Mouse (Mus musculus): Measurements from ENCODE around the gene Dnajb8. TPM values are rescaled to one million over a fixed set of nuclear protein-coding genes. Genes with fewer than 3 reads are reported as not detected.

The Dnajb8 gene
- not detected in 2 replicates for polyA plus RNA-seq (2016; fragmentation: Nextera tagmentation; extraction: Ambion mirVana)

GRCm38 (mm10) chr6:88221968-88222367 is at the start of gene Dnajb8:
Gene Dnajb8 (plus strand): TSS chr6:88222268.
- H3K27me3 ChIP-seq = no peaks in the 10 kb centered on the region
- H3K27ac ChIP-seq = no peak within 1 kb of the TSS
- 53% methylated on average over 10 of the region's 10 CpGs for WGBS
- H3K4me1 ChIP-seq = peaks cover 6% of the 10 kb centered on the region; the same call in 1 of the 2 replicates
- no peaks in the 10 kb centered on the region for H3K36me3 ChIP-seq
- H3K4me3 ChIP-seq = no peak within 1 kb of the TSS
- ATAC-seq (ENCODE audit: insufficient number of reproducible peaks, insufficient read depth, low FRiP score, low TSS enrichment) = no peak
- no peak within 1 kb of the TSS for H3K9ac ChIP-seq
- no peaks in the 10 kb centered on the region for H3K9me3 ChIP-seq
- no peak within 1 kb of the TSS for H3K4me2 ChIP-seq (replicated peaks)

- Histone ChIP-seq H3K27ac (no peak overlapping the region), H3K4me2 (replicated peaks) (no peak overlapping the region), H3K36me3 (no peaks in the 10 kb centered on the region), H3K27me3 (no peaks in the 10 kb centered on the region), H3K4me3 (no peak overlapping the region), H3K9me3 (0 out of 2 replicates have a peak, but pooled peaks cover 4% of the 10 kb centered on the region), H3K9ac (no peak overlapping the region), H3K4me1 (no peaks in the 10 kb centered on the region)
- ATAC-seq (ENCODE audit: insufficient number of reproducible peaks, insufficient read depth, low FRiP score, low TSS enrichment) = no peak
- 87% methylated on average over 3 of the region's 3 CpGs for WGBS
These were observed 47.9 kb upstream of the Dnajb8 start for GRCm38 (mm10) chr6:88174191-88174590.

- Histone ChIP-seq H3K4me3 (no peak overlapping the region), H3K4me1 (no peaks in the 10 kb centered on the region), H3K9me3 (0 out of 2 replicates have a peak, but pooled peaks cover 4% of the 10 kb centered on the region), H3K27me3 (no peaks in the 10 kb centered on the region), H3K36me3 (no peaks in the 10 kb centered on the region), H3K9ac (no peak overlapping the region), H3K4me2 (replicated peaks) (no peak overlapping the region), H3K27ac (no peak overlapping the region)
- WGBS = 87% methylated on average over 2 of the region's 2 CpGs
- no peak for ATAC-seq (ENCODE audit: insufficient number of reproducible peaks, insufficient read depth, low FRiP score, low TSS enrichment)
These were observed 47.4 kb upstream of the Dnajb8 start for GRCm38 (mm10) chr6:88174676-88175075.

GRCm38 (mm10) chr6:88184671-88185070 is 37.4 kb upstream of the Dnajb8 start:
- Histone ChIP-seq H3K4me1 (0 out of 2 replicates have a peak, but pooled peaks cover 4% of the 10 kb centered on the region), H3K4me3 (no peak overlapping the region), H3K27ac (no peak overlapping the region), H3K4me2 (replicated peaks) (no peak overlapping the region), H3K27me3 (peaks cover 32% of the 10 kb centered on the region), H3K9ac (no peak overlapping the region), H3K9me3 (no peaks in the 10 kb centered on the region), H3K36me3 (no peaks in the 10 kb centered on the region)
- 76% methylated on average over 4 of the region's 4 CpGs for WGBS
- no peak for ATAC-seq (ENCODE audit: insufficient number of reproducible peaks, insufficient read depth, low FRiP score, low TSS enrichment)

GRCm38 (mm10) chr6:88188148-88188547 is 33.9 kb upstream of the Dnajb8 start:
- Histone ChIP-seq H3K27ac (no peak overlapping the region), H3K9me3 (no peaks in the 10 kb centered on the region), H3K9ac (no peak overlapping the region; the same call in 1 of the 2 replicates), H3K4me1 (0 out of 2 replicates have a peak, but pooled peaks cover 10% of the 10 kb centered on the region), H3K36me3 (no peaks in the 10 kb centered on the region), H3K27me3 (peaks cover 67% of the 10 kb centered on the region), H3K4me3 (no peak overlapping the region), H3K4me2 (replicated peaks) (no peak overlapping the region)
- 72% methylated on average over 6 of the region's 6 CpGs for WGBS
- no peak for ATAC-seq (ENCODE audit: insufficient number of reproducible peaks, insufficient read depth, low FRiP score, low TSS enrichment)

DNA sequence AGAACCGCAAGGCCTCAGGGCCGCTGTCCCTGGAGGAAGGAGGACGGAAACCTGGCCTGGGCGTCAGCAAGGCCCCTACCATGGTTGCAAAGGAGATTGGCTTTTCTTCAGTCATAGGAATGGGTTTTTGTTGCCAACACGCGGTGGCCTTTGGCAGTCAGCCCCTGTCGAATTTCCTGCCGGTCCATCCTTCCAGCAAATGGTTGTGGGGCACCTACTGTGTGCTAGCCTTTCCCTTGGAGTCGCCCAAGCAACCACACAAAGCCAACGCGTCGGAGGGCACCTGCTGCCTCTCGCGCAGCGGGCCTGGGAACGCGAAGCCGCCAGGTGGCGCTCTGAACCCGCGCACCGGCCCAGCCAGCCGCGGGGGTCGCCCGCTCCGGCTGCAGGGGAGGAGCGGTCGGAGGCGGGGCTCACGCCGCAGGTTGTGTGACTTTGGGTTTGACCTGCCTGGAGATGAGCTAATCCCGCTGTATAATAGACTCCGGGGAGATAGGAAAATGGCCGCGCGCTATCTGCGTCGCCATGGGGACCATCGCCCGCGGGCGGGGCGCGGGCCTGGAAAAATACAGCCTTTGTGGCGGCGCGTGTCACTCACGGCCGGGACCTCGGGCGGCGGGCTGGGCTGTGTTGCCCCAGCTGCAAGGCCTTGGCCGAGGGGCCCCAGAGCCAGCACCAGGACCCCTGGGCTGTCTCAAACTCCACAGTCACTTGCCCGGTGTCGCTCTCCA is 32.6 kb upstream of the Dnajb8 start:
- Histone ChIP-seq H3K4me2 (replicated peaks) (peak overlapping the region; percentile 74), H3K9ac (peak overlapping the region; percentile 31; the same call in 1 of the 2 replicates), H3K4me1 (peaks cover 18% of the 10 kb centered on the region), H3K36me3 (no peaks in the 10 kb centered on the region), H3K9me3 (no peaks in the 10 kb centered on the region), H3K4me3 (peak overlapping the region; percentile 45), H3K27me3 (peaks cover 80% of the 10 kb centered on the region), H3K27ac (no peak overlapping the region)
- peak; percentile 53 for ATAC-seq (ENCODE audit: insufficient number of reproducible peaks, insufficient read depth, low FRiP score, low TSS enrichment)
- 1% methylated on average over 56 of the region's 56 CpGs for WGBS

DNA sequence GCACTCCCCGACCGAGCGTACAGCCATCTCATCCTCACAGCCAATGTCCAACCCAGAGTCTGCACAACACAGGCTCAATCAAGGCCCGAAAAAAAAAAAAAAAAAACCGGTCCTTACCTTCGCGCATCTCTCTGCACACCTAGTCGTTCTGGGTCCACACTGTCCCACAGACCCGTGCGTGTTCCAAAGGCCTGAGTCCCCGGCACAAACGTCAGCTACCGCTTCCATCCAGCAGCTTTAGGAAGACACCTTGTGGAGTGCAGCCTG is 32.1 kb upstream of the Dnajb8 start:
- ATAC-seq (ENCODE audit: insufficient number of reproducible peaks, insufficient read depth, low FRiP score, low TSS enrichment) = no peak
- Histone ChIP-seq H3K4me2 (replicated peaks) (peak overlapping the region; percentile 74), H3K27ac (no peak overlapping the region), H3K4me1 (peaks cover 21% of the 10 kb centered on the region), H3K27me3 (peaks cover 85% of the 10 kb centered on the region), H3K36me3 (no peaks in the 10 kb centered on the region), H3K9me3 (no peaks in the 10 kb centered on the region), H3K4me3 (peak overlapping the region; percentile 45), H3K9ac (no peak overlapping the region)
- WGBS = 1% methylated on average over 13 of the region's 13 CpGs

GRCm38 (mm10) chr6:88190310-88191023 is 31.6 kb upstream of the Dnajb8 start:
- ATAC-seq (ENCODE audit: insufficient number of reproducible peaks, insufficient read depth, low FRiP score, low TSS enrichment) = no peak
- H3K9me3 ChIP-seq = no peaks in the 10 kb centered on the region
- peaks cover 22% of the 10 kb centered on the region for H3K4me1 ChIP-seq
- 3% methylated on average over 49 of the region's 49 CpGs for WGBS
- H3K4me2 ChIP-seq (replicated peaks) = peak overlapping the region; percentile 74
- no peaks in the 10 kb centered on the region for H3K36me3 ChIP-seq
- H3K27ac ChIP-seq = no peak overlapping the region
- H3K9ac ChIP-seq = peak overlapping the region; percentile 7; the same call in 1 of the 2 replicates
- H3K4me3 ChIP-seq = peak overlapping the region; percentile 45; the same call in 1 of the 2 replicates
- H3K27me3 ChIP-seq = peaks cover 90% of the 10 kb centered on the region

- Histone ChIP-seq H3K27ac (no peak overlapping the region), H3K4me2 (replicated peaks) (peak overlapping the region; percentile 74), H3K27me3 (peaks cover 95% of the 10 kb centered on the region), H3K4me1 (peaks cover 22% of the 10 kb centered on the region), H3K4me3 (no peak overlapping the region), H3K9me3 (no peaks in the 10 kb centered on the region), H3K36me3 (no peaks in the 10 kb centered on the region), H3K9ac (no peak overlapping the region)
- ATAC-seq (ENCODE audit: insufficient number of reproducible peaks, insufficient read depth, low FRiP score, low TSS enrichment) = no peak
- 11% methylated on average over 6 of the region's 6 CpGs for WGBS
These were observed 31.1 kb upstream of the Dnajb8 start for GRCm38 (mm10) chr6:88191024-88191365.

DNA sequence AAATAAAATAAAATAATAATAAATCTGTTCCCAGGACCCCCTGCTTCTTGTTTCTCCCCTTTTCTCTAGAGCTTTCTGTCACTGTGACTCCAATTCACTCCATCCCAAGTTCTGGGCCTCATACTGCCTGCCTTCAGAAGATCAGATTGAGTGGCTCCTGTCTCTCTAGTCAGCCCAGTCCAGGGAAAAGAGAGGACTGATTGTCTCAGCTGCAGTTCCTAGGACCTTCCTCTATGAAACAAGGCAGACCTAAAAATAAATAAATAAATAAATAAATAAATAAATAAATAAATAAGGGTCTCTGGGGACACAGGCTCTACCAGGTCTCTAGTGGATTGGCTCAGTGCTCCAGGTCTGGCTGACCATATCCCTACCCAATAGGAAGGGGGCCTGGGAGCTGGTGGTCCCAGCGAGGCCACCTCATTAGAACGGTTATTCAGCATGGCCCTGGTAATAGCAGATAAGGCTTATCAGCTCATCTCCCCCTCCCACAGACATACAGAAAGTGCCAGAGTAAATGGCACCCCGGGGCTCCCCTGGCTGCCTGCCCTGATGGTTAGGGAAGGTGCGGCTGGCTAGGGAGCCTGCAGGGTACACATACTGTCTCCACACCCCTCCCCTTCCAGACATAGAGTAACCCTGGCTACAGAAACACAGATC is 30.5 kb upstream of the Dnajb8 start:
- H3K27ac ChIP-seq = no peak overlapping the region
- WGBS = 13% methylated on average over 4 of the region's 4 CpGs

DNA sequence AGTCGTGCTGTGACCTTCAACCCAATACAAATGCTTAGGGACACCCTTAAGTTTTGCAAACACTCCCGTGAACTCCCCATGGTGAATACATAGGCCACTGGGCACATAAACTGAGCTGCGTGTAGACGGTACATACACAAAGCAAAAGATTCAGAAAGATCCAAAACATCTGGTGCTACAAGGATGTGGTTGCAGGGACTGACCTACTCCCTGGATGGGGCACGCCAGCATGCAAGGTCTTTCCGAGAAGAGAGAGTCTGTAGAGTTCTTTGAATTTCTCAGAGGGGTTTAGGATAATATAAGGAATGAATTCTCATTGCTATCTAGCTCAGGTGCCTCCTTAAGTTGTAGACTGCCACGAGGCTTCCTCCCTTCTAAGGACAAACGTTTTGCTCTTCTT is 29.3 kb upstream of the Dnajb8 start:
- peak overlapping the region; percentile 62; the same call in 1 of the 2 replicates for H3K4me2 ChIP-seq (replicated peaks)

More for the DNA sequence above, 30.5 kb upstream of the Dnajb8 start:
- Histone ChIP-seq H3K4me1 (peaks cover 27% of the 10 kb centered on the region), H3K27me3 (peaks cover 99% of the 10 kb centered on the region), H3K9ac (no peak overlapping the region), H3K36me3 (no peaks in the 10 kb centered on the region), H3K4me3 (no peak overlapping the region), H3K9me3 (no peaks in the 10 kb centered on the region), H3K4me2 (replicated peaks) (no peak overlapping the region)
- no peak for ATAC-seq (ENCODE audit: insufficient number of reproducible peaks, insufficient read depth, low FRiP score, low TSS enrichment)

More for the DNA sequence above, 29.3 kb upstream of the Dnajb8 start:
- Histone ChIP-seq H3K27me3 (peaks cover 99% of the 10 kb centered on the region), H3K9ac (no peak overlapping the region), H3K9me3 (no peaks in the 10 kb centered on the region), H3K4me3 (no peak overlapping the region; the same call in 1 of the 2 replicates), H3K4me1 (peaks cover 39% of the 10 kb centered on the region), H3K36me3 (no peaks in the 10 kb centered on the region), H3K27ac (no peak overlapping the region)
- WGBS = 12% methylated on average over 8 of the region's 8 CpGs
- no peak for ATAC-seq (ENCODE audit: insufficient number of reproducible peaks, insufficient read depth, low FRiP score, low TSS enrichment)

Data from embryonic facial prominence, embryonic 12.5 days (tissue).